Mouse (Mus musculus): ENCODE measurements at regions not wholly inside any gene's neighbourhood (a gene's known extent, or its start where the extent isn't known, plus 50 kb on each side); places are given as distances from the start of the nearest gene placed in this dataset.
"Not testable (repeated sequence)": the region's sequence is repeated elsewhere in the genome, so short reads cannot be mapped to it uniquely, and the experiment has no call there.

DNA sequence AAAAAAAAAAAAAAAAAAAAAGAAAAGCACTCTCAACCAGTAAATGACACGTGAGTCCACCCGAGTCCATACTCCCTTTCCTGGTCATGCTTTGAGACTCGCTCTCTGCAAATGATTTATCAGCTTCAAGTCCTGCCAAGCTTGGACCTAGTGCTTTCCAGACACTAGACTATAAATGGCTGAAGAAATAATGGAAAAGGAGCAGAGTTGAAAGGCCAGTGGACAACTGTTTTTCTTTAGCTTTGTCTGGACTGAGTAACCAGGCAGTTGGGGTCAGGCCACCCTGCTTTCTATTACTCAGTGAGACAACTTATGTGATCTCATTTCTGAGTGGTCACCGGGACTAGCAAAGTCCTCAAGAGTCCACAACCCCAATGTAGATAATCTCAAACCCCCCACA, 112.9 kb downstream of the Kcns3 start:
- 96% methylated on average over 4 of the region's 4 CpGs for WGBS
- ATAC-seq, result no peak
- H3K9me3 ChIP-seq (replicated peaks; ENCODE audit: control insufficient read depth, low read length, poor library complexity, severe bottlenecking), result no peaks in the 10 kb centered on the region

DNA sequence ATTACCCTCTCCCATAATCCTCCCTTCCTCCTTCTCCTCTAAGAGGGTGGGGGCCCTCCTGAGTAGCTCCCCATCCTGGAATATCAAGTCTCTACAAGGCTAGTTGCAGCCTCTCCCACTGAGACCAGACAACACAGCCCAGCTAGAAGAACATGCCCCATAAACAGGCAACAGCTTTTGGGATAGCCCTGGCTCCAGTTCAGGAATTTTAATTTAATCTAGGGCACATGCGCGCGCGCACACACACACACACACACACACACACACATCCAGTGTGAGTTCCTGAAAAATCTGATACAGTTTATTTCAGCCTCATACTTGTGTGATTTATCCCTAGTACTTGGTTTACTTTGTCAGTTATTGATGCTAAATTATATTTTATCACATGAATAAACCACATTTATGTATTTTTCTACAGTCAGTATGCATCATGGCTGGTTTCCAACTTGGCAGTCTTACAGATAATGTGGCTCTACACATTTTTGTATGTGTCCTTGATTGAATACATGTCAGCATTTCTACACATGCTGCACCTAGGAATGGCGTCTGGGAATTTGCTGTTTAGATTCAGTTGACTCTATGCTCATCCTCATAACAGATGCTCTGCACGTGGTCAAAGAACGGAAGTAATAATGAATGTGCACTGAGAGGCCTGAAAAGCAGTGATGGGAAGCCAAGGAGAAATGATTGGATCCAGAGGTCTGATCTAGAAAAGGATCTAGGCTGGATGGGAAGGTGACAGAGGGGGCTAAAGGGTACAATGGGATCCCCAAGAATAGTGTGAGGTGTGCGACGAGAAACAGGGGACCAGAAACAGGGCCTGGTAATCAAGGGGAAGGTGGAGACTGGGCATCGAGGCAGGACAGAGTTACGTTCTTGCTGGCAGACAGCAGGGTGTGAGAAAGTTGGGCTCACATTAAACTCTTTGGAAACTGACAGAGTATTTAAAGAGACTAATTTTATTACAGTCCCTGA, 130.0 kb downstream of the Kcns3 start:
- H3K9ac ChIP-seq (ENCODE audit: low read depth, low read length), result no peak overlapping the region
- H3K4me1 ChIP-seq (ENCODE audit: control insufficient read depth, insufficient read depth, low read length), result no peaks in the 10 kb centered on the region
- no peaks in the 10 kb centered on the region for H3K9me3 ChIP-seq (replicated peaks; ENCODE audit: control insufficient read depth, low read length, poor library complexity, severe bottlenecking)
- H3K27ac ChIP-seq (ENCODE audit: low read length), result no peak overlapping the region
- H3K4me2 ChIP-seq (ENCODE audit: low read length), result no peak overlapping the region
- no peak for ATAC-seq
- no peaks in the 10 kb centered on the region for H3K27me3 ChIP-seq (ENCODE audit: control insufficient read depth, insufficient read depth, low read depth, low read length)
- H3K36me3 ChIP-seq (ENCODE audit: control insufficient read depth, insufficient read depth, low read length), result no peaks in the 10 kb centered on the region
- H3K4me3 ChIP-seq (ENCODE audit: low read depth, low read length), result no peak overlapping the region
- 92% methylated on average over 11 of the region's 11 CpGs for WGBS

More for the DNA sequence above, 112.9 kb downstream of the Kcns3 start:
- H3K4me1 ChIP-seq (ENCODE audit: control insufficient read depth, insufficient read depth, low read length), result no peaks in the 10 kb centered on the region
- no peak overlapping the region for H3K27ac ChIP-seq (ENCODE audit: low read length)
- no peak overlapping the region for H3K4me2 ChIP-seq (ENCODE audit: low read length)
- H3K9ac ChIP-seq (ENCODE audit: low read depth, low read length), result no peak overlapping the region
- no peaks in the 10 kb centered on the region for H3K27me3 ChIP-seq (ENCODE audit: control insufficient read depth, insufficient read depth, low read depth, low read length)
- no peak overlapping the region for H3K4me3 ChIP-seq (ENCODE audit: low read depth, low read length)
- no peaks in the 10 kb centered on the region for H3K36me3 ChIP-seq (ENCODE audit: control insufficient read depth, insufficient read depth, low read length)

DNA sequence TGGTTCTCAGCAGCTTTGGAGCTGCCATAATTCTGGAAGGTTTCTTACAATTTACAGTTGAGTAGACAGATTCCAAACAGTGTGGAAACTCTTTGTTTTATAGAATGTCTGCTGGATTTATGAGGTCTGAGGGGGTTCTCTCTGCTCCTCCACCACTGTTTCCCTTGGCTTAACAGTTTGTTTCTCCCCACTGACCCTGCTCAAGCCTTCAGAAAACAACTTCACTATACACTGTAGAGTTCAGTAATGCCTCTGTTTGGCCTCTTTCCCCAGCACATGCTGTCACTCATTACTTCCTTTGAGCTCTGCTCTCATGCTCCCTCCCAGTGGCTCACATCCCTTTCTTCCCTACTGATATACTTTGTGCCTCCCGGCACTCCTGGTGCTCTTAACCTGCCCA, 139.7 kb downstream of the Kcns3 start:
- H3K27ac ChIP-seq (ENCODE audit: low read length), result no peak overlapping the region
- no peaks in the 10 kb centered on the region for H3K36me3 ChIP-seq (ENCODE audit: control insufficient read depth, insufficient read depth, low read length)
- H3K9ac ChIP-seq (ENCODE audit: low read depth, low read length), result no peak overlapping the region
- ATAC-seq, result no peak
- H3K27me3 ChIP-seq (ENCODE audit: control insufficient read depth, insufficient read depth, low read depth, low read length), result no peaks in the 10 kb centered on the region
- H3K4me2 ChIP-seq (ENCODE audit: low read length), result no peak overlapping the region
- WGBS, result 86% methylated on average over 1 of the region's 1 CpGs
- no peaks in the 10 kb centered on the region for H3K4me1 ChIP-seq (ENCODE audit: control insufficient read depth, insufficient read depth, low read length)
- H3K4me3 ChIP-seq (ENCODE audit: low read depth, low read length), result no peak overlapping the region
- H3K9me3 ChIP-seq (replicated peaks; ENCODE audit: control insufficient read depth, low read length, poor library complexity, severe bottlenecking), result no peaks in the 10 kb centered on the region

GRCm38 (mm10) chr12:10984295-10984694, 166.6 kb downstream of the Kcns3 start:
- Histone ChIP-seq H3K27ac (ENCODE audit: low read length) (no peak overlapping the region), H3K9me3 (replicated peaks; ENCODE audit: control insufficient read depth, low read length, poor library complexity, severe bottlenecking) (no peaks in the 10 kb centered on the region), H3K36me3 (ENCODE audit: control insufficient read depth, insufficient read depth, low read length) (no peaks in the 10 kb centered on the region), H3K4me3 (ENCODE audit: low read depth, low read length) (no peak overlapping the region), H3K27me3 (ENCODE audit: control insufficient read depth, insufficient read depth, low read depth, low read length) (no peaks in the 10 kb centered on the region), H3K4me2 (ENCODE audit: low read length) (no peak overlapping the region), H3K4me1 (ENCODE audit: control insufficient read depth, insufficient read depth, low read length) (no peaks in the 10 kb centered on the region), H3K9ac (ENCODE audit: low read depth, low read length) (no peak overlapping the region)
- WGBS, result 91% methylated on average over 3 of the region's 3 CpGs
- ATAC-seq, result no peak

GRCm38 (mm10) chr12:10949184-10949583, 201.7 kb downstream of the Kcns3 start:
- Histone ChIP-seq H3K9me3 (replicated peaks; ENCODE audit: control insufficient read depth, low read length, poor library complexity, severe bottlenecking) (no peaks in the 10 kb centered on the region), H3K4me2 (ENCODE audit: low read length) (no peak overlapping the region), H3K4me3 (ENCODE audit: low read depth, low read length) (no peak overlapping the region), H3K36me3 (ENCODE audit: control insufficient read depth, insufficient read depth, low read length) (no peaks in the 10 kb centered on the region), H3K27ac (ENCODE audit: low read length) (no peak overlapping the region), H3K27me3 (ENCODE audit: control insufficient read depth, insufficient read depth, low read depth, low read length) (no peaks in the 10 kb centered on the region), H3K9ac (ENCODE audit: low read depth, low read length) (no peak overlapping the region), H3K4me1 (ENCODE audit: control insufficient read depth, insufficient read depth, low read length) (no peaks in the 10 kb centered on the region)
- no peak for ATAC-seq
- WGBS, result 55% methylated on average over 5 of the region's 5 CpGs

DNA sequence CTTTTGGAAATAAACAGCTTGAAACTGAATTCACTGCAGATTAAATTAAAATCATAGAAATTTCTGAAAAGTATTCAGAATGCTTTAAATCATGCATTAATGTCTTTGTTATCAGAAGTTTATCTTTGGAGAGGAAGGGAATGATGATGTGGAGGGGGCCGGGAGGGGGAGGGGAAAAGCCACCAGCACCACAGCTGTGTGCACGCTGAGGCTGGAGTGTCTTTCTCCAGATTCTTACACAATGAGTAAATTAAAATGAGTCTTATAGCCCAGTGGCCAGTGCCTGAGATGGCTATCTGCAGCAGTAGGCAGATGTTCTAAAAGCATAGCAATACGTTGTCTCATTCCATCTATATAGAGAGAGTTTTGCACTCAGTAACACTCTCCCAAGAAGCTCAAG, 209.8 kb downstream of the Kcns3 start:
- ATAC-seq, result no peak
- no peak overlapping the region for H3K4me2 ChIP-seq (ENCODE audit: low read length)
- no peak overlapping the region for H3K27ac ChIP-seq (ENCODE audit: low read length)
- H3K4me1 ChIP-seq (ENCODE audit: control insufficient read depth, insufficient read depth, low read length), result no peaks in the 10 kb centered on the region
- H3K9ac ChIP-seq (ENCODE audit: low read depth, low read length), result no peak overlapping the region
- H3K27me3 ChIP-seq (ENCODE audit: control insufficient read depth, insufficient read depth, low read depth, low read length), result no peaks in the 10 kb centered on the region
- no peaks in the 10 kb centered on the region for H3K9me3 ChIP-seq (replicated peaks; ENCODE audit: control insufficient read depth, low read length, poor library complexity, severe bottlenecking)
- no peaks in the 10 kb centered on the region for H3K36me3 ChIP-seq (ENCODE audit: control insufficient read depth, insufficient read depth, low read length)
- H3K4me3 ChIP-seq (ENCODE audit: low read depth, low read length), result no peak overlapping the region
- WGBS, result 69% methylated on average over 3 of the region's 3 CpGs

DNA sequence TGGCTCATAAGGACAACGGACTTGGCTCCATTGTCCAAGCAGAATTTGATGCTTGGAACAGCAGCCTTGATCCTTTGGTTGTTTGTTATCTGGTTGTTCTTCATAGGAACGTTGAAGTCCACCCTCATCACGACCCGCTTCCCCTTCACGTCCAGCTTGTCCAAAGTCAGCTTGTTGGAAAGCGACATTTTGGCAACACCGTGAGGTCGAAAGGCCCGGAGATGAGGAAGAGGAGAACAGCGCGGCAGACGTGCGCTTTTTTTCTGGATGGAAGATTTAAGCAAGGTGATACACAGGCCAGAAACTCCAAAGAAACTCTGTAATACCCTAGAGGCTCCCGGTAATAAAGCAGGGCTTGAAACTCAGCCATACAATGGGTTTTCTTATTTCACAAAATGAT, 250.8 kb downstream of the Kcns3 start:
- not testable (repeated sequence) for H3K4me1 ChIP-seq (ENCODE audit: control insufficient read depth, insufficient read depth, low read length); H3K9ac ChIP-seq (ENCODE audit: low read depth, low read length); H3K27me3 ChIP-seq (ENCODE audit: control insufficient read depth, insufficient read depth, low read depth, low read length); ATAC-seq; H3K36me3 ChIP-seq (ENCODE audit: control insufficient read depth, insufficient read depth, low read length); H3K27ac ChIP-seq (ENCODE audit: low read length); H3K9me3 ChIP-seq (replicated peaks; ENCODE audit: control insufficient read depth, low read length, poor library complexity, severe bottlenecking); H3K4me3 ChIP-seq (ENCODE audit: low read depth, low read length); H3K4me2 ChIP-seq (ENCODE audit: low read length)
- 92% methylated on average over 8 of the region's 14 CpGs for WGBS

GRCm38 (mm10) chr12:10878791-10879190, 272.1 kb downstream of the Kcns3 start:
- no peak for ATAC-seq
- no peak overlapping the region for H3K4me3 ChIP-seq (ENCODE audit: low read depth, low read length)
- H3K4me2 ChIP-seq (ENCODE audit: low read length), result no peak overlapping the region
- H3K36me3 ChIP-seq (ENCODE audit: control insufficient read depth, insufficient read depth, low read length), result no peaks in the 10 kb centered on the region
- no peak overlapping the region for H3K27ac ChIP-seq (ENCODE audit: low read length)
- H3K4me1 ChIP-seq (ENCODE audit: control insufficient read depth, insufficient read depth, low read length), result peaks cover 9% of the 10 kb centered on the region; the same call in 1 of the 2 replicates
- H3K9ac ChIP-seq (ENCODE audit: low read depth, low read length), result no peak overlapping the region
- no peaks in the 10 kb centered on the region for H3K9me3 ChIP-seq (replicated peaks; ENCODE audit: control insufficient read depth, low read length, poor library complexity, severe bottlenecking)
- no peaks in the 10 kb centered on the region for H3K27me3 ChIP-seq (ENCODE audit: control insufficient read depth, insufficient read depth, low read depth, low read length)

Measured in midbrain, embryonic 16.5 days (tissue).